ENCODE assay signal across 8 mouse cellular contexts in genomic region chr7:35076645-35077044, GRCm38 (mm10). TPM values are rescaled to one million over a fixed set of nuclear protein-coding genes. Genes with fewer than 3 reads are reported as not detected.
DNase-seq lines count a peak whose midpoint lies in the region; ATAC-seq and TF ChIP-seq lines count a peak whose summit lies in the region.
"Had no signal": no experiment of that assay in that cellular context is flagged by ENCODE, and none has a peak within 500 bp of the region (broad histone marks: within the 10 kb centered on the region; RNA-seq: fewer than 3 reads in every experiment).

No protein-coding gene starts in this region.

- TF ChIP-seq POLR2A in liver, adult 2 months (IDR thresholded peaks at IDR 0.05; ENCODE audit: extremely low read depth, insufficient read depth, low read length) = no peak
- TF ChIP-seq POLR2A in brain, embryonic 14.5 days (IDR thresholded peaks at IDR 0.05; ENCODE audit: borderline replicate concordance, extremely low read depth, insufficient read depth, insufficient read length, poor library complexity, severe bottlenecking) = no peak

- no peaks in the 10 kb centered on the region for H3K9me3 ChIP-seq in liver, embryonic 12.5 days (replicated peaks)

- H3K4me1 ChIP-seq in liver, adult 2 months (ENCODE audit: control insufficient read depth, insufficient read depth, low read length) = peaks cover 6% of the 10 kb centered on the region
- H3K4me1 ChIP-seq in liver, embryonic 12.5 days = no peaks in the 10 kb centered on the region; the same call in 1 of the 2 replicates

- H3K4me2 ChIP-seq in liver, embryonic 12.5 days = no peak overlapping the region

- H3K27me3 ChIP-seq in liver, adult 2 months (ENCODE audit: control insufficient read depth, insufficient read depth, low read length) = no peaks in the 10 kb centered on the region
- no peaks in the 10 kb centered on the region for H3K27me3 ChIP-seq in liver, embryonic 12.5 days (replicated peaks)

- peak; percentile 86 for DNase-seq in liver, adult 2 months (ENCODE audit: extremely low read depth, low read depth, low spot score)
- DNase-seq in adrenal gland, adult (ENCODE audit: inconsistent age in 2 of 2, low spot score in 1 of 2) = peak; percentile 84 to 93
- DNase-seq in brain, embryonic 14.5 days (ENCODE audit: low read depth) = peak; percentile 47
- DNase-seq in kidney, postnatal 10 days = peak; percentile 23
- DNase-seq in right cerebral cortex, postnatal 14 days = no peak
- no peak for DNase-seq in urinary bladder, adult 18-20 months (ENCODE audit: low spot score in 2 of 2)
- DNase-seq: cerebellum, adult 11-12 months had no signal

- no peak for ATAC-seq in liver, embryonic 12.5 days

- 11% methylated on average over 5 of the region's 5 CpGs for WGBS in liver, adult 2 months
- 53% methylated on average over 5 of the region's 5 CpGs for WGBS in liver, embryonic 12.5 days (ENCODE audit: insufficient replicate concordance)

- no peaks in the 10 kb centered on the region for H3K79me2 ChIP-seq in liver, adult 2 months (ENCODE audit: control insufficient read depth, insufficient read depth, low read length)

- H3K9ac ChIP-seq in liver, adult 2 months (ENCODE audit: low read depth, low read length) = peak overlapping the region; percentile 42; the same call in 1 of the 2 replicates
- H3K9ac ChIP-seq in liver, embryonic 12.5 days = no peak overlapping the region

- H3K4me3 ChIP-seq in liver, adult 2 months (ENCODE audit: insufficient read depth, low read depth, low read length) = no peak overlapping the region
- H3K4me3 ChIP-seq in liver, embryonic 12.5 days = no peak overlapping the region

- peak overlapping the region; percentile 84 for H3K27ac ChIP-seq in liver, adult 2 months (replicated peaks; ENCODE audit: insufficient read depth, low read depth, low read length)
- H3K27ac ChIP-seq in liver, embryonic 12.5 days = no peak overlapping the region

- TF ChIP-seq CTCF in liver, adult 2 months (IDR thresholded peaks at IDR 0.05; ENCODE audit: low read depth, low read length) = no peak
- no peak for TF ChIP-seq CTCF in brain, embryonic 14.5 days (IDR thresholded peaks at IDR 0.05; ENCODE audit: borderline replicate concordance, extremely low read depth, insufficient read depth, insufficient read length)

- H3K36me3 ChIP-seq in liver, adult 2 months (ENCODE audit: control insufficient read depth, insufficient read depth, low read length) = no peaks in the 10 kb centered on the region
- no peaks in the 10 kb centered on the region for H3K36me3 ChIP-seq in liver, embryonic 12.5 days

RNA-seq across cellular contexts. Expression of gene Cebpg, which starts 20.3 kb away (rescaled TPM):
- 24.9 and 26.4 TPM in 2 replicates for total RNA-seq in liver, adult 2 months (2014; rRNA removed)
- polyA plus RNA-seq in liver, adult 2 months (2012; rRNA removed) = 7.3 and 8.5 TPM in 2 replicates
- polyA plus RNA-seq in liver, embryonic 12.5 days (2016; fragmentation: Nextera tagmentation; extraction: Ambion mirVana) = 27.9 and 28.0 TPM in 2 replicates
- polyA plus RNA-seq in brain, embryonic 14.5 days (2012; rRNA removed) = 27.2 and 29.8 TPM in 2 replicates

RNA-seq across cellular contexts. Expression of gene Cebpa, which starts 42.4 kb away (rescaled TPM):
- 177 and 199 TPM in 2 replicates for total RNA-seq in liver, adult 2 months (2014; rRNA removed)
- 349 and 390 TPM in 2 replicates for polyA plus RNA-seq in liver, adult 2 months (2012; rRNA removed)
- 11.5 and 11.6 TPM in 2 replicates for polyA plus RNA-seq in liver, embryonic 12.5 days (2016; fragmentation: Nextera tagmentation; extraction: Ambion mirVana)
- polyA plus RNA-seq in brain, embryonic 14.5 days (2012; rRNA removed) = 2.9 and 3.1 TPM in 2 replicates

Comparison
In these comparisons a context has a peak if more than half of its experiments do, and no peak if none do; other contexts are left out.
1. RNA of gene Cebpa, which starts 42.4 kb away (polyA plus RNA-seq): 349 to 390 TPM in liver, adult 2 months; 11.5 to 11.6 TPM in liver, embryonic 12.5 days and 2.9 to 3.1 TPM in brain, embryonic 14.5 days; every median in the first group is over 10 times any median in the second.
2. DNase-seq: peak in liver, adult 2 months (single experiment), adrenal gland, adult (2 of 2), brain, embryonic 14.5 days (single experiment) and kidney, postnatal 10 days (single experiment); none in right cerebral cortex, postnatal 14 days (single experiment) and urinary bladder, adult 18-20 months (0 of 2).